In genomic region chr11:106179711-106180448, GRCm38 (mm10) we compare ENCODE assay signal across 18 mouse cellular contexts. TPM values are rescaled to one million over a fixed set of nuclear protein-coding genes. Genes with fewer than 3 reads are reported as not detected.
DNase-seq lines count a peak whose midpoint lies in the region; ATAC-seq and TF ChIP-seq lines count a peak whose summit lies in the region.
"Had no signal": no experiment of that assay in that cellular context is flagged by ENCODE, and none has a peak within 500 bp of the region (broad histone marks: within the 10 kb centered on the region; RNA-seq: fewer than 3 reads in every experiment).

No protein-coding gene starts in this region.

- TF ChIP-seq POLR2A in cerebellum, adult 2 months (IDR thresholded peaks at IDR 0.05; ENCODE audit: borderline replicate concordance, insufficient read depth, low read length): peak; percentile 81; the same call in 1 of the 2 replicates

- no peaks in the 10 kb centered on the region for H3K9me3 ChIP-seq in embryonic facial prominence, embryonic 12.5 days
- H3K9me3 ChIP-seq in embryonic facial prominence, embryonic 10.5 days: no peaks in the 10 kb centered on the region
- no peaks in the 10 kb centered on the region for H3K9me3 ChIP-seq in limb, embryonic 12.5 days
- no peaks in the 10 kb centered on the region for H3K9me3 ChIP-seq in limb, embryonic 10.5 days (replicated peaks)
- no peaks in the 10 kb centered on the region for H3K9me3 ChIP-seq in limb, embryonic 13.5 days
- H3K9me3 ChIP-seq: kidney, embryonic 15.5 days; midbrain, embryonic 10.5 days had no signal

- TF ChIP-seq CTCF in cerebellum, adult 2 months (IDR thresholded peaks at IDR 0.05; ENCODE audit: borderline replicate concordance, insufficient read depth, low read depth, low read length): no peak

- H3K9ac ChIP-seq in embryonic facial prominence, embryonic 12.5 days: no peak overlapping the region
- 0 out of 2 replicates have a peak overlapping the region, but pooled peaks have one; percentile 27 for H3K9ac ChIP-seq in limb, embryonic 12.5 days (replicated peaks)
- H3K9ac ChIP-seq in limb, embryonic 13.5 days: 0 out of 2 replicates have a peak overlapping the region, but pooled peaks have one; percentile 9
- H3K9ac ChIP-seq: kidney, embryonic 15.5 days had no signal

- H3K27ac ChIP-seq in embryonic facial prominence, embryonic 12.5 days: 0 out of 2 replicates have a peak overlapping the region, but pooled peaks have one; percentile 18
- no peak overlapping the region for H3K27ac ChIP-seq in embryonic facial prominence, embryonic 10.5 days (replicated peaks)
- H3K27ac ChIP-seq in limb, embryonic 12.5 days: no peak overlapping the region
- no peak overlapping the region for H3K27ac ChIP-seq in limb, embryonic 10.5 days
- H3K27ac ChIP-seq in cerebellum, adult 2 months (ENCODE audit: insufficient read depth, low read length): peak overlapping the region; percentile 99
- H3K27ac ChIP-seq in limb, embryonic 13.5 days: no peak overlapping the region
- H3K27ac ChIP-seq: hindbrain, postnatal 0 days; kidney, embryonic 15.5 days; midbrain, embryonic 10.5 days had no signal

- no peak for DNase-seq in embryonic facial prominence, embryonic 10.5 days (ENCODE audit: low spot score)
- no peak for DNase-seq in limb, embryonic 10.5 days (ENCODE audit: low spot score)
- peak; percentile 81 to 91 for DNase-seq in cerebellum, adult 2 months
- DNase-seq in heart, adult 18-20 months: no peak
- DNase-seq in natural killer cell, adult 2 months (ENCODE audit: low spot score in 2 of 2): no peak
- DNase-seq: gastrocnemius, postnatal 25 days; left cerebral cortex, postnatal 4 days; lung, adult 2 months; thymus, postnatal 14 days had no signal

- ATAC-seq in embryonic facial prominence, embryonic 12.5 days (ENCODE audit: insufficient number of reproducible peaks, insufficient read depth, low FRiP score, low TSS enrichment): no peak
- no peak for ATAC-seq in limb, embryonic 12.5 days (ENCODE audit: insufficient number of reproducible peaks, insufficient read depth, low FRiP score, low TSS enrichment, low read depth)
- no peak for ATAC-seq in limb, embryonic 13.5 days (ENCODE audit: low FRiP score, low read depth)
- ATAC-seq: hindbrain, postnatal 0 days had no signal

- H3K4me2 ChIP-seq in embryonic facial prominence, embryonic 12.5 days (replicated peaks): no peak overlapping the region
- H3K4me2 ChIP-seq in limb, embryonic 12.5 days: no peak overlapping the region
- H3K4me2 ChIP-seq in limb, embryonic 13.5 days (replicated peaks): no peak overlapping the region
- H3K4me2 ChIP-seq: kidney, embryonic 15.5 days had no signal

- 43% methylated on average over 7 of the region's 7 CpGs for WGBS in embryonic facial prominence, embryonic 12.5 days
- 57% methylated on average over 7 of the region's 7 CpGs for WGBS in embryonic facial prominence, embryonic 10.5 days
- 84% methylated on average over 7 of the region's 7 CpGs for WGBS in limb, embryonic 12.5 days
- WGBS in limb, embryonic 10.5 days: 84% methylated on average over 7 of the region's 7 CpGs
- 6% methylated on average over 7 of the region's 7 CpGs for WGBS in cerebellum, adult 2 months
- WGBS in limb, embryonic 13.5 days: 76% methylated on average over 7 of the region's 7 CpGs

- H3K4me3 ChIP-seq in embryonic facial prominence, embryonic 12.5 days: no peak overlapping the region
- no peak overlapping the region for H3K4me3 ChIP-seq in embryonic facial prominence, embryonic 10.5 days
- no peak overlapping the region for H3K4me3 ChIP-seq in limb, embryonic 12.5 days (replicated peaks)
- H3K4me3 ChIP-seq in limb, embryonic 10.5 days: no peak overlapping the region
- H3K4me3 ChIP-seq in cerebellum, adult 2 months (replicated peaks; ENCODE audit: insufficient read depth, low read depth, low read length): no peak overlapping the region
- no peak overlapping the region for H3K4me3 ChIP-seq in limb, embryonic 13.5 days
- H3K4me3 ChIP-seq: kidney, embryonic 15.5 days; midbrain, embryonic 10.5 days had no signal

- 0 out of 2 replicates have a peak, but pooled peaks cover 9% of the 10 kb centered on the region for H3K36me3 ChIP-seq in embryonic facial prominence, embryonic 12.5 days
- H3K36me3 ChIP-seq in embryonic facial prominence, embryonic 10.5 days (replicated peaks): peaks cover 20% of the 10 kb centered on the region; the same call in 1 of the 2 replicates
- H3K36me3 ChIP-seq in limb, embryonic 12.5 days: peaks cover 31% of the 10 kb centered on the region
- peaks cover 28% of the 10 kb centered on the region for H3K36me3 ChIP-seq in limb, embryonic 10.5 days
- peaks cover 14% of the 10 kb centered on the region for H3K36me3 ChIP-seq in limb, embryonic 13.5 days

- H3K4me1 ChIP-seq in embryonic facial prominence, embryonic 12.5 days: no peaks in the 10 kb centered on the region; the same call in 1 of the 2 replicates
- H3K4me1 ChIP-seq in embryonic facial prominence, embryonic 10.5 days: peaks cover 8% of the 10 kb centered on the region
- H3K4me1 ChIP-seq in limb, embryonic 12.5 days (replicated peaks): 0 out of 2 replicates have a peak, but pooled peaks cover under 1% of the 10 kb centered on the region
- peaks cover 8% of the 10 kb centered on the region; the same call in 1 of the 2 replicates for H3K4me1 ChIP-seq in limb, embryonic 10.5 days
- peaks cover 35% of the 10 kb centered on the region for H3K4me1 ChIP-seq in cerebellum, adult 2 months (ENCODE audit: control insufficient read depth, insufficient read depth, low read length)
- peaks cover 5% of the 10 kb centered on the region; the same call in 1 of the 2 replicates for H3K4me1 ChIP-seq in limb, embryonic 13.5 days
- H3K4me1 ChIP-seq: kidney, embryonic 15.5 days had no signal

- H3K27me3 ChIP-seq in embryonic facial prominence, embryonic 12.5 days: no peaks in the 10 kb centered on the region
- H3K27me3 ChIP-seq in embryonic facial prominence, embryonic 10.5 days (replicated peaks; ENCODE audit: low read depth, poor library complexity, severe bottlenecking): no peaks in the 10 kb centered on the region
- H3K27me3 ChIP-seq in limb, embryonic 12.5 days: no peaks in the 10 kb centered on the region
- no peaks in the 10 kb centered on the region for H3K27me3 ChIP-seq in limb, embryonic 10.5 days (ENCODE audit: low read depth, poor library complexity, severe bottlenecking)
- no peaks in the 10 kb centered on the region for H3K27me3 ChIP-seq in cerebellum, adult 2 months (ENCODE audit: control insufficient read depth, insufficient read depth, low read length)
- H3K27me3 ChIP-seq in limb, embryonic 13.5 days: no peaks in the 10 kb centered on the region
- H3K27me3 ChIP-seq: kidney, embryonic 15.5 days had no signal

RNA-seq across cellular contexts. Expression of gene Limd2, which starts 19.2 kb away (rescaled TPM):
- polyA plus RNA-seq in embryonic facial prominence, embryonic 12.5 days (2016; fragmentation: Nextera tagmentation; extraction: Ambion mirVana): 467 and 469 TPM in 2 replicates
- polyA plus RNA-seq in embryonic facial prominence, embryonic 10.5 days (2016; fragmentation: Nextera tagmentation; extraction: Ambion mirVana): 445 and 476 TPM in 2 replicates
- 508 and 509 TPM in 2 replicates for polyA plus RNA-seq in limb, embryonic 12.5 days (2016; fragmentation: Nextera tagmentation; extraction: Ambion mirVana)
- 603 and 638 TPM in 2 replicates for polyA plus RNA-seq in limb, embryonic 10.5 days (2016; fragmentation: Nextera tagmentation; extraction: Ambion mirVana)
- 36.1 and 41.1 TPM in 2 replicates for polyA plus RNA-seq in cerebellum, adult 2 months (2012; rRNA removed)
- polyA plus RNA-seq in limb, embryonic 13.5 days (2015; fragmentation: Nextera tagmentation; extraction: Ambion mirVana): 378 and 399 TPM in 2 replicates
- 10 to 100 TPM in 1 of 2 experiments, 1 to 10 TPM in 1; 3.5 to 12.3 TPM for total RNA-seq in heart, adult 18-20 months (2021)

RNA-seq across cellular contexts. Expression of gene Gm10840, which starts 19.2 kb away (rescaled TPM):
- polyA plus RNA-seq in embryonic facial prominence, embryonic 12.5 days (2016; fragmentation: Nextera tagmentation; extraction: Ambion mirVana): not detected in 2 replicates
- polyA plus RNA-seq in embryonic facial prominence, embryonic 10.5 days (2016; fragmentation: Nextera tagmentation; extraction: Ambion mirVana): 1.5 TPM in 1 of 2 replicates, not detected in the other
- not detected in 2 replicates for polyA plus RNA-seq in limb, embryonic 12.5 days (2016; fragmentation: Nextera tagmentation; extraction: Ambion mirVana)
- 1.0 TPM in 1 of 2 replicates, not detected in the other for polyA plus RNA-seq in limb, embryonic 10.5 days (2016; fragmentation: Nextera tagmentation; extraction: Ambion mirVana)
- polyA plus RNA-seq in cerebellum, adult 2 months (2012; rRNA removed): not detected in 2 replicates
- not detected in 2 replicates for polyA plus RNA-seq in limb, embryonic 13.5 days (2015; fragmentation: Nextera tagmentation; extraction: Ambion mirVana)
- not detected for total RNA-seq in heart, adult 18-20 months (2021)
- total RNA-seq: gastrocnemius, postnatal 25 days; hindbrain, postnatal 0 days; left cerebral cortex, postnatal 4 days had no signal
- polyA plus RNA-seq: C2C12; heart, embryonic 16.5 days; hindbrain, postnatal 0 days; kidney, embryonic 15.5 days; lung, adult 2 months; midbrain, embryonic 10.5 days; neural tube, embryonic 11.5 days had no signal

RNA-seq across cellular contexts. Expression of gene Strada, which starts 22.1 kb away (rescaled TPM):
- 34.8 and 35.4 TPM in 2 replicates for polyA plus RNA-seq in embryonic facial prominence, embryonic 12.5 days (2016; fragmentation: Nextera tagmentation; extraction: Ambion mirVana)
- 40.0 and 40.4 TPM in 2 replicates for polyA plus RNA-seq in embryonic facial prominence, embryonic 10.5 days (2016; fragmentation: Nextera tagmentation; extraction: Ambion mirVana)
- polyA plus RNA-seq in limb, embryonic 12.5 days (2016; fragmentation: Nextera tagmentation; extraction: Ambion mirVana): 31.1 and 33.2 TPM in 2 replicates
- polyA plus RNA-seq in limb, embryonic 10.5 days (2016; fragmentation: Nextera tagmentation; extraction: Ambion mirVana): 37.8 and 45.3 TPM in 2 replicates
- 58.2 and 65.4 TPM in 2 replicates for polyA plus RNA-seq in cerebellum, adult 2 months (2012; rRNA removed)
- polyA plus RNA-seq in limb, embryonic 13.5 days (2015; fragmentation: Nextera tagmentation; extraction: Ambion mirVana): 32.8 and 33.7 TPM in 2 replicates
- 1 to 10 TPM; 6.2 to 8.0 TPM for total RNA-seq in heart, adult 18-20 months (2021)

RNA-seq across cellular contexts. Expression of gene Ccdc47, which starts 36.3 kb away (rescaled TPM):
- 79.4 and 81.7 TPM in 2 replicates for polyA plus RNA-seq in embryonic facial prominence, embryonic 12.5 days (2016; fragmentation: Nextera tagmentation; extraction: Ambion mirVana)
- polyA plus RNA-seq in embryonic facial prominence, embryonic 10.5 days (2016; fragmentation: Nextera tagmentation; extraction: Ambion mirVana): 71.2 and 72.9 TPM in 2 replicates
- 73.9 and 78.5 TPM in 2 replicates for polyA plus RNA-seq in limb, embryonic 12.5 days (2016; fragmentation: Nextera tagmentation; extraction: Ambion mirVana)
- 57.4 and 60.1 TPM in 2 replicates for polyA plus RNA-seq in limb, embryonic 10.5 days (2016; fragmentation: Nextera tagmentation; extraction: Ambion mirVana)
- 82.4 and 88.8 TPM in 2 replicates for polyA plus RNA-seq in cerebellum, adult 2 months (2012; rRNA removed)
- polyA plus RNA-seq in limb, embryonic 13.5 days (2015; fragmentation: Nextera tagmentation; extraction: Ambion mirVana): 73.2 and 76.8 TPM in 2 replicates
- total RNA-seq in heart, adult 18-20 months (2021): 10 to 100 TPM; 70.0 to 74.0 TPM

RNA-seq across cellular contexts. Expression of gene Ddx42, which starts 36.8 kb away (rescaled TPM):
- 103 and 104 TPM in 2 replicates for polyA plus RNA-seq in embryonic facial prominence, embryonic 12.5 days (2016; fragmentation: Nextera tagmentation; extraction: Ambion mirVana)
- polyA plus RNA-seq in embryonic facial prominence, embryonic 10.5 days (2016; fragmentation: Nextera tagmentation; extraction: Ambion mirVana): 107 and 108 TPM in 2 replicates
- polyA plus RNA-seq in limb, embryonic 12.5 days (2016; fragmentation: Nextera tagmentation; extraction: Ambion mirVana): 107 and 111 TPM in 2 replicates
- 94.9 and 108 TPM in 2 replicates for polyA plus RNA-seq in limb, embryonic 10.5 days (2016; fragmentation: Nextera tagmentation; extraction: Ambion mirVana)
- polyA plus RNA-seq in cerebellum, adult 2 months (2012; rRNA removed): 45.4 and 45.6 TPM in 2 replicates
- polyA plus RNA-seq in limb, embryonic 13.5 days (2015; fragmentation: Nextera tagmentation; extraction: Ambion mirVana): 88.5 and 91.4 TPM in 2 replicates
- total RNA-seq in heart, adult 18-20 months (2021): 10 to 100 TPM; 24.1 to 26.7 TPM

Comparison
In these comparisons a context has a peak if more than half of its experiments do, and no peak if none do; other contexts are left out.
1. H3K27ac ChIP-seq: peak in embryonic facial prominence, embryonic 12.5 days (single experiment) and cerebellum, adult 2 months (single experiment); none in embryonic facial prominence, embryonic 10.5 days (single experiment), limb, embryonic 12.5 days (single experiment), limb, embryonic 10.5 days (single experiment) and limb, embryonic 13.5 days (single experiment).
2. DNase-seq: peak in cerebellum, adult 2 months (2 of 2); none in embryonic facial prominence, embryonic 10.5 days (single experiment), limb, embryonic 10.5 days (single experiment), heart, adult 18-20 months (0 of 2) and natural killer cell, adult 2 months (0 of 2).